Mouse (Mus musculus) ovary, postnatal 10 days (tissue): ENCODE data around the gene Olfr186.
"Not testable (repeated sequence)": the region's sequence is repeated elsewhere in the genome, so short reads cannot be mapped to it uniquely, and the experiment has no call there.

Experiments used
- DNase-seq: peaks from one replicate; pipeline ENCODE4 v3.0.0; 2022; ENCODE audit warnings: low spot score

Gene Olfr186

DNA sequence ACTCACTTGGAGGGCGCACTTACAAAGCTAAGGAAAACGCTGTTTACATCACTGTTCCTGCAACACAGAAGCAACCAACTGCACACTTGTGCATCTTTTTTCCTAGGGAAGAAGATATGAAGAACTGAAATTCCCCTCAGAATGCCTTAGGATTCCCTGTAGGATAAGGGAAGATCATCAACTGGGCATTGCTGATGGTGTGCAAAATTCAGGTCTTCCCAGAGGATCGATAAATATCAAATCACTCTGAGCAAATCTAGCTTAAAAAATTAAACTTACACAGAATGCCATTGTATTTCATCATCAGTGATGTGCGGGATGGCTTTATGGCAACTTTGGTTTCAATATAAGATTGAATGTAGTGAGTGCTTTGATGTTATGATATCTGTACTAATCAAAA, at the start of gene Olfr186:
Gene Olfr186, minus strand, starts transcription at position 101 of the 400 bp plus-strand sequence.
- DNase-seq = no peak

DNA sequence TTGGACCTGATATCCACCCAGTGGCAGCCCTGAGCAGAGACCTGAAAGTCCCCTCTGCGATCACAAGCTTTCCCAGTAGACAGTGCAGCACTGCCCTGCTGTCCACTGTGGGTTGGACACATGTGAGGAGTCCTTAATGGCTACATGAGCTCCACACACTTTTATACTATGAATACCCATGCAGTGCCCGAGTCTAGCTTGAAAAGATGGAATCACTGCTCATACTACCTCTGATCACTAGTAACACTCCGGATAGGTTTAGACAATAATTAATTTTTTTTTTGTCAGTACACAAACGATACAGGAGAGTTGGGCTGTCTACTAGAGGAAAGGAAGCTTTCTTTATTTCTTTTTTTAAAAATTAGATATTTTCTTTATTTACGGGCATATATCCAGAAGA, 47.8 kb upstream of the Olfr186 start, which contains the start of gene Olfr190:
Gene Olfr190, minus strand, starts transcription at position 101 of the 400 bp plus-strand sequence.
- DNase-seq = no peak

DNA sequence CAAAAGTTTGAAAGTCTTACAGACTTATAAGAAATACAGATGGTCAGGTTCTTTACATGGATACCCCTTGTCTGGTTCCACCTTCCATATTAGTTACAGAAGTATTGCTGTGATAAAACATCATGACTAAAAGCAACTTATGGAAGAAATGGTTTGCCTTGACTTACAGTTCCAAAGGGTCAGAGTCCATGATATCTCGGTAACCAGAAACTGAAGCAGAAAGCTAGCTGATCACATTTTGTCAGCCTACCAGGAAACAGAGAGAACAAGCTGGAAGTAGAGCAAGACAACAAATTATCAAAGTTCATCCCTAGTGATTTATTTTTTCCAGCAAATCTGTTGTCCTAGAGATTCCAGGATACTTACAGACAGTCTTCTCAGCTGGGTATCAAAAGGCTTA, 43.4 kb upstream of the Olfr186 start:
- no peak for DNase-seq

DNA sequence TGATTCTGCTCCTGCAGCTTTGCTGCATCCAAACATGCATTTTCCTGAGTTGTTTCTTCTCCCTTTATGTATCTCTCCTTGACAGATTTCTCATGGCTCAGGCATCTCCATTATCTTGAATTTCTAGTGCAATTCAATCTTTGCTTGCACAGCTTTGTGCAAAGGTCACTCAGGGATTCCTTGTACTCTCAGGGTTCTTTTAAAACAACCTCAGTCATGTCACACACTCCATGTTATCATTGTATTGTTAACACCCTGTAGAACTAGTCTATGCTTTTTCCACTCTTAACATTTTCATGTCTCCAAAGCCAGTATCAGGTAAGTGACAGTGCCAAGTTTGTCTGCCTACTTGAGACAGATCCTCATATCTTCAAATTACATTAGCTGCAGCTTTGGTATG, 41.7 kb upstream of the Olfr186 start:
- DNase-seq = no peak

DNA sequence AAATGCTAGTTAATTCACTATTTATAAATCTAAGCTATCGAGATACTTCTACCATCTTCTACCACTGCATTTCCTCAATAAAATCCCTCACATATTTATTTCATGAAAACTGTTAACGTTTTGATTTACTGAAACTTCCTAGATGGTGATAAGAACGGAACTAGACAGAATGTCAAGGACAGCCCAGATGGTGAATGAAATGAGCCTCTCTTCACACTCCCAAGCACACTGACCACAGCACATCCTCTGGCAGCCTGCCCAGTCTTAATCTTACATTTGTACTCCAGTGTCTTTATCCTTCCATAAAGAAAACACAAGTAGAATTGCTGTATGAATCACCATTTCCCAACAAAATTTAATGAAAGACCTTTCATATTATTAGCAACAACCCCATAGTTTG, 32.3 kb upstream of the Olfr186 start:
- DNase-seq = not testable (repeated sequence)

DNA sequence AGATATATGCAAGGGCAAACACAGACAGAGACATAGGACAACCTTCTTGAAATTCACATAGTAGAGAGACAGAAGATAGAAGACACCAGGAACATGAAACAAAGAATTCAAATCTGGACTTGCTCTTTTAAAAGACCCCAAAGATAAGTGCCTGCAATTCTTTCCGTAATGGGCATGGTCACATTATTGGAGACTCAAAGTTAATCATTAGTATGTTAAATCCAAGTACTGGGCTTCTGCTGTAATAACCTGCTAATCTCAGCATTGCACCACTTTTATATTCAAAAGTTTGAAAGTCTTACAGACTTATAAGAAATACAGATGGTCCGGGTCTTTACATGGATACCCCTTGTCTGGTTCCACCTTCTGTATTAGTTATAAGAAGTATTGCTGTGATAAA, 19.2 kb upstream of the Olfr186 start:
- DNase-seq = not testable (repeated sequence)

DNA sequence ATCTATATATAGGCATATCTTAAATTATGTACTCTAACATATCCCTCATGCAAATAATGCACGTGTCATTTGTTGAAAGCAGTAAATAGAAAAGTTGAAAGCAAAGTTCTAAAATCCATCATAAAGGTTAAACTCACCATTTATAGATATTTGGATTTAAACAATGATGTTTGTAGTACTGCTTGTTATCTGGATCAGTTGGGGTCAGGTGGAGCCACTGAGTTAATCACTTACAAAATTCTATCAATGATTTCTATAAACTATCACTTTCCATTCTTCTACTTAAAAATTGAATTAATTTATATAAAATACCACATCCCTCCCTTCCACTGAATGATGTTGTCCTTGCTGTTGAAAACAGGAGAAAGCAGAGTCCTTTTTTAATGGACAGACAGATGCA, 18.8 kb upstream of the Olfr186 start:
- DNase-seq = no peak

DNA sequence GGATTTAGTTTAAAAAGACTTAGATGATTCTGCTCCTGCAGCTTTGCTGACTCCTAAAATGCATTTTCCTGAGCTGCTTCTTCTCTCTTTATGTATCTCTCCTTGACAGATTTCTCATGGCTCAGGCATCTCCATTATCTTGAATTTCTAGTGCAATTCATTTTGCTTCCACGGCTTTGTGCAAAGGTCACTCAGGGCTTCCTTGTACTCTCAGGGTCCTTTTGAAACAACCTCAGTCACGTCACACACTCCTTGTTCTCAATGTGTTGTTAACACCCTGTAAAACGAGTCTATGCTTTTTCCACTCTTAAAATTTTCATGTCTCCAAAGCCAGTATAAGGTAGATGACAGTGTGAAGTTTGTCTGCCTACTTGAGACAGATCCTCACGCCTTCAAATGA, 17.5 kb upstream of the Olfr186 start:
- DNase-seq = no peak

DNA sequence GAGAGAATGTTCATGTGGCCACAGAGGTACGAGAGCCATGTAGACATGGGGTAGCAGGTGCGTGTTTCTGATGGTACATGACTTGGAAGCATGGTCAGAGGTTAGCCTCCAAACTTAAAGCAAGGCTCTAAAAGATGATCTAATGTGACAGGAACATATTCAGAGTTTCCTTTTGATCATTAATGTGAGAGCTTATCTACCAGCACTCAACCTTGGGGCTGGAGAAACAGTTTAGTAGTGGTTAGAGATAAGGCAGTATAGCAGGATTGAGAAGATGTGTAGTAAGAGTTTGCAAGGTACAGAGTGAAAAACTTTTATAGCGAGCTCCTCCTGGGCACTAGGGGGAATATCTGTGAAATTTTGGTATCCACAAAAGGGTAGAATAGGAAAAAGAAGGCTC, 15.7 kb upstream of the Olfr186 start:
- no peak for DNase-seq

DNA sequence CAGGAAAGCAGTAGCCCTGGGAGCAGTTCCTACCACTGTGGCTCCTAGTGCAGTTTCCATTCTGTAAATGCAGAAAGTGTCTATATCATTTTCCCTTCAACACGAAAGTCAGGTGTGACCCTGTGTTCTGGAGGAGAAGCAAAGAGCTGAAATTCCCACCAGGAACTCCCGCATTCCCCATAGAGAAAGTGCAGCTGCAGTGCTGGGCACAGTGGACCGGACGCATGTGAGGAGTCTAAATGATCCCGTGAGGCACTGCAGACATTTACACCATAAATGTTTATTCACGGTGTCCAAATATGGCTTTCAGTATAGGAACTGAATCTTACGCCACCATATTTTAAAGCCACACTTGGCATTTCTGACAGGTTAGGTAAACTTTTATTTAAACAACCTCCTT, 9.6 kb upstream of the Olfr186 start, which contains the start of gene Olfr187:
Gene Olfr187, minus strand, starts transcription at position 58 of the 400 bp plus-strand sequence.
- DNase-seq = no peak

DNA sequence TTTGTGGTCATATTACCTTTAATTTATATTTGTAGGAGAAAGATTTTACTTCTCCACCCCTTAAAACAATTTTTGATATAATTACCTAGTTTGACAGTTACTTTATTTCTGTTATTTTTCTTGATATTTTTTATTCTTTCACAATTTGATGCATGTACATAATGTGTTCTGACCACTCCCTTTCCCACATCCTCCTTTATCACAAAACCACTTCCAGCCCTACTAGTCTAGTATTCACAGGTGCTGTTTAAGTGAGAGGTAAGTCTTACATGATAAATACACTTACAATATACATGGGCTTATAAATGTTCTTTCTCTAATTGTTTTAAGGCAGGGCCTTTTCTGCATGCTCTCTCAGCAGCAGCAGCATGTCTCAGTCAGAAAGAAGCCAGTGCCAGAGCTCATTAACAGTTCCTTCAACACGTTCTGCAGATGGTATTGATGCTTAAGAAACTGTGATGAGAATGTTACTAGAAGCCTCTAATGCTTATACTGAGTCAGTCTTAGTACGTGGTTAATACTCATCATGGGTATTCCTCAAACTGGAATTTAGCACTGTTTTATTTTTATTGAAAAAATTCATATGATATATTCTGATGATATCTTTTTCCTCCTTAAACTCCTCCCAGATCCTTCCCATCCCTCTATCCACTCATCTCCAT, 16.6 kb downstream of the Olfr186 start:
- DNase-seq = no peak

DNA sequence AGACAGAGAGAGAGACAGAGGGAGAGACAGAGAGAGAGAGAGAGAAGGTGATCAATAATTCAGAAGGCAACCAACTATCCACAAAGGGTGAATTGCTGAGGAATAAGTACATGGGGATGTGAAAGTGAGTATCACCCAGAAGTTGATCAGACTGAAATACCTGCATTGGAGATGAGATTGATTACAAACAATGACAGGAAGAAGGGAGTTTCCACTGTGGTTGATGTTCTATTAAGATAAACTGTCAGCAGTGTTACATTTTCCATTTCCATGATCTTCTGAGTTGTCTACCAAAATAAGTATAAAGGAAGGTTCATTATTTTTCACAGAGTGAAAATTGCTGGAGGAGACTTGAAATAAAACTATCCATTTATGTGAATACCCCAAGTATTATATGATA, 22.9 kb downstream of the Olfr186 start:
- no peak for DNase-seq

DNA sequence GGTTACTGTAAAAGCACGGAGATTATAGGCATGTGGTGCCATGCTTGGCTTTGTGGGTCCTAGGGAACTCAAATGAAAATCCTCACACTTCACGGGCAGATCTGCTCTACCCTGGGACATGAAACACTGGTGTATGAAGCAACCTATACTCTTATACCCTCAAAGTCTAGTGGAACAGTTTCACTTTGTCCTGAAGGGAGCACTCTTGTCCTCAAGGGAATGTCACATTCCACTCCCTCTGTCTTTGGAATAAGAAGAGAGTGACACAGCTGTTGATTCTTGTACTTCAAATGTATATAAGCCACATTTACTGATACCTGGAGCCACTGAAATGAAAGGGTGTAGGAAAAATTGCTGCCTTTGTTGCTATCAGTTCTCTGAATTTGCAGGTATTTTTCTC, 35.0 kb downstream of the Olfr186 start, which contains the start of gene Olfr183:
Gene Olfr183, plus strand, starts transcription at position 301 of the 400 bp plus-strand sequence.
- DNase-seq = no peak
